Mouse (Mus musculus) C2C12 (cell line): ENCODE results near the gene Brsk2.

Experiments
- CTCF ChIP-seq: IDR thresholded peaks from one replicate; pipeline ENCODE4 v1.5.1; 2011; ENCODE audit not compliant: control insufficient read depth, insufficient read depth, insufficient read length
- USF1 ChIP-seq: IDR thresholded peaks from one replicate; pipeline ENCODE4 v1.6.1; 2011; ENCODE audit warnings: low read depth, mild to moderate bottlenecking, control low read depth, moderate library complexity

GRCm38 (mm10) chr7:141972831-141973619, 23.5 kb downstream of the Brsk2 start:
- TF ChIP-seq CTCF (no peak), USF1 (no peak)
